Mouse (Mus musculus): ENCODE results near the gene Sycp2.

- TF ChIP-seq POLR2A (IDR thresholded peaks at IDR 0.05; ENCODE audit: borderline replicate concordance, extremely low read depth, low read depth, low read length): no peak
- TF ChIP-seq CTCF (IDR thresholded peaks at IDR 0.05; ENCODE audit: insufficient read depth, low read length): no peak
Observed at GRCm38 (mm10) chr2:178423223-178423622, 15.7 kb upstream of the Sycp2 start.
